ENCODE assay signal across 7 mouse cellular contexts in the genomic region with DNA sequence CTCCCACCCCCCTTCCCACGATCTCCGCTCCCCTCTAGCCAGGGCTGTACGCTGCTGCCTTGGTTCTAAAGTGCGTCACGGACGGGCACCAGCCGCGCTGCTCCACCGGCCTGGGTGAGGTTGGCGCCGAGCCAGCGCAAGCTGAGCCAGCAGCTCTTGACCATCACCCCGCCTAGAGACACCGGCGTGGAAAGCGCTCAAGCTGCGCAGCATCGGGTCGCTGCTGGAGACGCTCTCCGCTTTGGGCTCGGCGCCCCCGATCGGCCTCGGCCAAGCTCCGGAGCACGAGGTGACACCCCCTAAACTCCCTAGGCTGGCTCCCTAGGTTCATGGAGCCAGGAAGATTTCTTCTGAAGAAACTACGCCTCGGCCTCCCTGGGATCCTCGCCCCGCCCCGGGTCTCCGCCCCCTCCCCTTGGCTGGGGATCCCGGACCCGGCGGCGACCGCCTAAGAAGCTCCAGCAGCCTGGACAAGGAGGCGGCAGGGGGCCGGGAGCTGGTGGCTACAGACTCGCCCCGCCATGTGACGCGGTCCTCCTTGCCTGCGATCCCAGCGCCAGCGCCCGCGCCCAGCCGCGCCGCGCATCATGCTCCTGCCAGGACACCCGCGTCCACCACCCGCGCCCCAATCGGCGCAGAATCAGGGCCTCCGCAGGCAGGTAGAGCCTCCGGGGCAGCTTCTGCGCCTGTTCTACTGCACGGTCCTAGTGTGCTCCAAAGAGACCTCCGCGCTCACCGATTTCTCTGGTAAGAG. TPM values are rescaled to one million over a fixed set of nuclear protein-coding genes. Genes with fewer than 3 reads are reported as not detected.
DNase-seq lines count a peak whose midpoint lies in the region; ATAC-seq lines count a peak whose summit lies in the region.

No protein-coding gene starts in this region.

- H3K4me3 ChIP-seq in intestine, embryonic 15.5 days (replicated peaks), result peak overlapping the region; percentile 53

- DNase-seq in adrenal gland, postnatal 10 days, result peak; percentile 90
- peak; percentile 73 for DNase-seq in embryo, embryonic 9.5 days (ENCODE audit: extremely low spot score)
- DNase-seq in gastrocnemius, postnatal 36 days, result peak; percentile 55 to 56
- DNase-seq in left cerebral cortex, postnatal 36 days (ENCODE audit: low spot score in 2 of 2), result peak; percentile 52 to 73
- DNase-seq in right cerebral cortex, postnatal 4 days, result peak; percentile 60

- WGBS in intestine, embryonic 15.5 days, result under 1% methylated on average over 67 of the region's 67 CpGs

- H3K4me1 ChIP-seq in intestine, embryonic 15.5 days (replicated peaks), result peaks cover 18% of the 10 kb centered on the region

- no peaks in the 10 kb centered on the region for H3K36me3 ChIP-seq in intestine, embryonic 15.5 days

- intact Hi-C loops in gastrocnemius, postnatal 36 days (cut with DNase I), result no loop called here
- intact Hi-C loops in left cerebral cortex, postnatal 36 days (cut with DNase I), result loop anchor here (5.0 kb wide), 1 partner anchor 96 kb away; no protein-coding TSS in a partner anchor

- peak overlapping the region; percentile 50 for H3K9ac ChIP-seq in intestine, embryonic 15.5 days

- H3K27me3 ChIP-seq in intestine, embryonic 15.5 days (replicated peaks), result peaks cover 21% of the 10 kb centered on the region

- peak; percentile 73 for ATAC-seq in intestine, embryonic 15.5 days
- peak; percentile 22 for ATAC-seq in megakaryocyte-erythroid progenitor cell, adult 5-6 weeks (replicated peaks; ENCODE audit: low FRiP score, low TSS enrichment, poor library complexity, severe bottlenecking)

- no peaks in the 10 kb centered on the region for H3K9me3 ChIP-seq in intestine, embryonic 15.5 days

- no peak overlapping the region for H3K27ac ChIP-seq in intestine, embryonic 15.5 days

- H3K4me2 ChIP-seq in intestine, embryonic 15.5 days (replicated peaks), result peak overlapping the region; percentile 98

RNA-seq across cellular contexts. Expression of gene Eva1c, which starts 4.3 kb away (rescaled TPM):
- total RNA-seq in adrenal gland, postnatal 10 days (2021), result 1 to 10 TPM; 4.3 to 4.5 TPM
- under 1 TPM in 1 of 2 experiments, not detected in 1; 0.30 TPM for total RNA-seq in gastrocnemius, postnatal 36 days (2021)
- polyA plus RNA-seq in intestine, embryonic 15.5 days (2015; fragmentation: Nextera tagmentation; extraction: Ambion mirVana), result 0.70 and 0.78 TPM in 2 replicates
- 1 to 10 TPM; 1.6 to 2.0 TPM for total RNA-seq in left cerebral cortex, postnatal 36 days (2021)
- not detected in 2 replicates for total RNA-seq in megakaryocyte-erythroid progenitor cell, adult 5-6 weeks (2014; fragmentation: Nextera tagmentation)
- total RNA-seq in megakaryocyte-erythroid progenitor cell, adult 5-6 weeks (2017), result not detected in 2 replicates

RNA-seq across cellular contexts. Expression of gene Urb1, which starts 20.6 kb away (rescaled TPM):
- 10 to 100 TPM; 11.9 to 14.3 TPM for total RNA-seq in adrenal gland, postnatal 10 days (2021)
- 1 to 10 TPM; 3.9 to 5.0 TPM for total RNA-seq in gastrocnemius, postnatal 36 days (2021)
- 7.0 and 7.6 TPM in 2 replicates for polyA plus RNA-seq in intestine, embryonic 15.5 days (2015; fragmentation: Nextera tagmentation; extraction: Ambion mirVana)
- 10 to 100 TPM; 19.0 to 21.0 TPM for total RNA-seq in left cerebral cortex, postnatal 36 days (2021)
- total RNA-seq in megakaryocyte-erythroid progenitor cell, adult 5-6 weeks (2014; fragmentation: Nextera tagmentation), result 20.9 and 41.3 TPM in 2 replicates
- total RNA-seq in megakaryocyte-erythroid progenitor cell, adult 5-6 weeks (2017), result 16.0 and 26.4 TPM in 2 replicates
